Mouse (Mus musculus): ENCODE measurements around the gene Mmp21. TPM values are rescaled to one million over a fixed set of nuclear protein-coding genes. Genes with fewer than 3 reads are reported as not detected.

Gene Mmp21
- 0.13 TPM in 1 of 2 replicates, not detected in the other for polyA plus RNA-seq (2014; fragmentation: Nextera tagmentation; extraction: Ambion mirVana)

- no peak within 1 kb of the TSS for H3K4me2 ChIP-seq
- no peak within 1 kb of the TSS for H3K4me3 ChIP-seq (ENCODE audit: low read depth, low read length)
- H3K36me3 ChIP-seq (ENCODE audit: control insufficient read depth, insufficient read depth, low read length) = peaks cover 3% of the 10 kb centered on the region; the same call in 1 of the 2 replicates
- H3K4me1 ChIP-seq (replicated peaks; ENCODE audit: control insufficient read depth, insufficient read depth, low read length) = no peaks in the 10 kb centered on the region
- ATAC-seq (replicated peaks; ENCODE audit: low FRiP score) (no peak), DNase-seq (ENCODE audit: low spot score) (no peak)
- no peak within 1 kb of the TSS for H3K27ac ChIP-seq (ENCODE audit: low read depth, low read length)
- no peaks in the 10 kb centered on the region for H3K9me3 ChIP-seq (ENCODE audit: control insufficient read depth, low read length)
- H3K9ac ChIP-seq (ENCODE audit: low read depth, low read length) = no peak within 1 kb of the TSS
- no peaks in the 10 kb centered on the region for H3K27me3 ChIP-seq (replicated peaks; ENCODE audit: control insufficient read depth, insufficient read depth, low read length)
- WGBS = 92% methylated on average over 3 of the region's 3 CpGs
Measured at GRCm38 (mm10) chr7:133679961-133680360, at the start of gene Mmp21. Mmp21 (minus strand) TSS chr7:133680061.

- Histone ChIP-seq H3K4me1 (replicated peaks; ENCODE audit: control insufficient read depth, insufficient read depth, low read length) (peaks cover 6% of the 10 kb centered on the region; the same call in 1 of the 2 replicates), H3K27ac (ENCODE audit: low read depth, low read length) (no peak overlapping the region), H3K36me3 (ENCODE audit: control insufficient read depth, insufficient read depth, low read length) (0 out of 2 replicates have a peak, but pooled peaks cover 2% of the 10 kb centered on the region), H3K27me3 (replicated peaks; ENCODE audit: control insufficient read depth, insufficient read depth, low read length) (no peaks in the 10 kb centered on the region), H3K4me3 (ENCODE audit: low read depth, low read length) (no peak overlapping the region), H3K9me3 (ENCODE audit: control insufficient read depth, low read length) (no peaks in the 10 kb centered on the region), H3K4me2 (no peak overlapping the region), H3K9ac (ENCODE audit: low read depth, low read length) (no peak overlapping the region)
- ATAC-seq (replicated peaks; ENCODE audit: low FRiP score) (no peak), DNase-seq (ENCODE audit: low spot score) (no peak)
- 77% methylated on average over 5 of the region's 5 CpGs for WGBS
Measured at GRCm38 (mm10) chr7:133729351-133729750, 49.5 kb upstream of the Mmp21 start.

GRCm38 (mm10) chr7:133727027-133727426, 47.2 kb upstream of the Mmp21 start:
- Histone ChIP-seq H3K9ac (ENCODE audit: low read depth, low read length) (no peak overlapping the region), H3K4me2 (no peak overlapping the region), H3K9me3 (ENCODE audit: control insufficient read depth, low read length) (no peaks in the 10 kb centered on the region), H3K4me1 (replicated peaks; ENCODE audit: control insufficient read depth, insufficient read depth, low read length) (peaks cover 6% of the 10 kb centered on the region; the same call in 1 of the 2 replicates), H3K4me3 (ENCODE audit: low read depth, low read length) (no peak overlapping the region), H3K27me3 (replicated peaks; ENCODE audit: control insufficient read depth, insufficient read depth, low read length) (no peaks in the 10 kb centered on the region), H3K36me3 (ENCODE audit: control insufficient read depth, insufficient read depth, low read length) (peaks cover 5% of the 10 kb centered on the region; the same call in 1 of the 2 replicates), H3K27ac (ENCODE audit: low read depth, low read length) (no peak overlapping the region)
- ATAC-seq (replicated peaks; ENCODE audit: low FRiP score) = no peak
- WGBS = 64% methylated on average over 6 of the region's 6 CpGs
- no peak for DNase-seq (ENCODE audit: low spot score)

- no peak overlapping the region for H3K27ac ChIP-seq (ENCODE audit: low read depth, low read length)
- no peak for ATAC-seq (replicated peaks; ENCODE audit: low FRiP score)
- peaks cover 15% of the 10 kb centered on the region; the same call in 1 of the 2 replicates for H3K36me3 ChIP-seq (ENCODE audit: control insufficient read depth, insufficient read depth, low read length)
Measured at GRCm38 (mm10) chr7:133725571-133725970, 45.7 kb upstream of the Mmp21 start.

GRCm38 (mm10) chr7:133724844-133725243, 45.0 kb upstream of the Mmp21 start:
- Histone ChIP-seq H3K9ac (ENCODE audit: low read depth, low read length) (no peak overlapping the region), H3K4me2 (no peak overlapping the region), H3K4me1 (replicated peaks; ENCODE audit: control insufficient read depth, insufficient read depth, low read length) (no peaks in the 10 kb centered on the region), H3K27me3 (replicated peaks; ENCODE audit: control insufficient read depth, insufficient read depth, low read length) (no peaks in the 10 kb centered on the region), H3K9me3 (ENCODE audit: control insufficient read depth, low read length) (no peaks in the 10 kb centered on the region), H3K36me3 (ENCODE audit: control insufficient read depth, insufficient read depth, low read length) (peaks cover 22% of the 10 kb centered on the region; the same call in 1 of the 2 replicates), H3K27ac (ENCODE audit: low read depth, low read length) (no peak overlapping the region), H3K4me3 (ENCODE audit: low read depth, low read length) (no peak overlapping the region)
- no peak for ATAC-seq (replicated peaks; ENCODE audit: low FRiP score)
- DNase-seq (ENCODE audit: low spot score) = no peak
- 89% methylated on average over 10 of the region's 10 CpGs for WGBS

More at GRCm38 (mm10) chr7:133725571-133725970, 45.7 kb upstream of the Mmp21 start:
- Histone ChIP-seq H3K9ac (ENCODE audit: low read depth, low read length) (no peak overlapping the region), H3K4me3 (ENCODE audit: low read depth, low read length) (no peak overlapping the region), H3K4me1 (replicated peaks; ENCODE audit: control insufficient read depth, insufficient read depth, low read length) (peaks cover under 1% of the 10 kb centered on the region; the same call in 1 of the 2 replicates), H3K4me2 (no peak overlapping the region), H3K9me3 (ENCODE audit: control insufficient read depth, low read length) (no peaks in the 10 kb centered on the region), H3K27me3 (replicated peaks; ENCODE audit: control insufficient read depth, insufficient read depth, low read length) (no peaks in the 10 kb centered on the region)
- DNase-seq (ENCODE audit: low spot score) = no peak
- 83% methylated on average over 10 of the region's 10 CpGs for WGBS

GRCm38 (mm10) chr7:133720616-133721015, 40.8 kb upstream of the Mmp21 start:
- Histone ChIP-seq H3K4me1 (replicated peaks; ENCODE audit: control insufficient read depth, insufficient read depth, low read length) (no peaks in the 10 kb centered on the region), H3K4me2 (no peak overlapping the region), H3K9me3 (ENCODE audit: control insufficient read depth, low read length) (no peaks in the 10 kb centered on the region), H3K27me3 (replicated peaks; ENCODE audit: control insufficient read depth, insufficient read depth, low read length) (no peaks in the 10 kb centered on the region), H3K36me3 (ENCODE audit: control insufficient read depth, insufficient read depth, low read length) (peaks cover 58% of the 10 kb centered on the region), H3K9ac (ENCODE audit: low read depth, low read length) (no peak overlapping the region), H3K27ac (ENCODE audit: low read depth, low read length) (no peak overlapping the region), H3K4me3 (ENCODE audit: low read depth, low read length) (no peak overlapping the region)
- no peak for ATAC-seq (replicated peaks; ENCODE audit: low FRiP score)
- WGBS = 90% methylated on average over 11 of the region's 11 CpGs
- no peak for DNase-seq (ENCODE audit: low spot score)

- no peak overlapping the region for H3K4me2 ChIP-seq
- no peak overlapping the region for H3K4me3 ChIP-seq (ENCODE audit: low read depth, low read length)
- no peak overlapping the region for H3K9ac ChIP-seq (ENCODE audit: low read depth, low read length)
- DNase-seq (ENCODE audit: low spot score) (no peak), ATAC-seq (replicated peaks; ENCODE audit: low FRiP score) (no peak)
- no peaks in the 10 kb centered on the region for H3K4me1 ChIP-seq (replicated peaks; ENCODE audit: control insufficient read depth, insufficient read depth, low read length)
- no peaks in the 10 kb centered on the region for H3K9me3 ChIP-seq (ENCODE audit: control insufficient read depth, low read length)
- no peak overlapping the region for H3K27ac ChIP-seq (ENCODE audit: low read depth, low read length)
- WGBS = 95% methylated on average over 1 of the region's 1 CpGs
- no peaks in the 10 kb centered on the region for H3K27me3 ChIP-seq (replicated peaks; ENCODE audit: control insufficient read depth, insufficient read depth, low read length)
- H3K36me3 ChIP-seq (ENCODE audit: control insufficient read depth, insufficient read depth, low read length) = peaks cover 74% of the 10 kb centered on the region
Measured at GRCm38 (mm10) chr7:133718580-133718979, 38.7 kb upstream of the Mmp21 start.

GRCm38 (mm10) chr7:133715387-133715786, 35.5 kb upstream of the Mmp21 start:
- Histone ChIP-seq H3K4me2 (no peak overlapping the region), H3K4me1 (replicated peaks; ENCODE audit: control insufficient read depth, insufficient read depth, low read length) (no peaks in the 10 kb centered on the region), H3K36me3 (ENCODE audit: control insufficient read depth, insufficient read depth, low read length) (peaks cover 67% of the 10 kb centered on the region), H3K27me3 (replicated peaks; ENCODE audit: control insufficient read depth, insufficient read depth, low read length) (no peaks in the 10 kb centered on the region), H3K9me3 (ENCODE audit: control insufficient read depth, low read length) (no peaks in the 10 kb centered on the region), H3K27ac (ENCODE audit: low read depth, low read length) (no peak overlapping the region), H3K4me3 (ENCODE audit: low read depth, low read length) (no peak overlapping the region), H3K9ac (ENCODE audit: low read depth, low read length) (no peak overlapping the region)
- 89% methylated on average over 4 of the region's 4 CpGs for whole genome bisulfite sequencing
- ATAC-seq (replicated peaks; ENCODE audit: low FRiP score) (no peak), DNase-seq (ENCODE audit: low spot score) (no peak)

GRCm38 (mm10) chr7:133707301-133707700, 27.4 kb upstream of the Mmp21 start:
- Histone ChIP-seq H3K36me3 (ENCODE audit: control insufficient read depth, insufficient read depth, low read length) (peaks cover 6% of the 10 kb centered on the region; the same call in 1 of the 2 replicates), H3K4me3 (ENCODE audit: low read depth, low read length) (no peak overlapping the region), H3K27me3 (replicated peaks; ENCODE audit: control insufficient read depth, insufficient read depth, low read length) (no peaks in the 10 kb centered on the region), H3K4me2 (no peak overlapping the region), H3K27ac (ENCODE audit: low read depth, low read length) (no peak overlapping the region), H3K9ac (ENCODE audit: low read depth, low read length) (no peak overlapping the region), H3K9me3 (ENCODE audit: control insufficient read depth, low read length) (peaks cover 4% of the 10 kb centered on the region; the same call in 1 of the 2 replicates), H3K4me1 (replicated peaks; ENCODE audit: control insufficient read depth, insufficient read depth, low read length) (peaks cover 14% of the 10 kb centered on the region)
- no peak for DNase-seq (ENCODE audit: low spot score)
- ATAC-seq (replicated peaks; ENCODE audit: low FRiP score) = no peak
- 85% methylated on average over 2 of the region's 2 CpGs for WGBS

Measured in liver, embryonic 11.5 days (tissue).